Mouse (Mus musculus): ENCODE data around the gene Arf1.

DNA sequence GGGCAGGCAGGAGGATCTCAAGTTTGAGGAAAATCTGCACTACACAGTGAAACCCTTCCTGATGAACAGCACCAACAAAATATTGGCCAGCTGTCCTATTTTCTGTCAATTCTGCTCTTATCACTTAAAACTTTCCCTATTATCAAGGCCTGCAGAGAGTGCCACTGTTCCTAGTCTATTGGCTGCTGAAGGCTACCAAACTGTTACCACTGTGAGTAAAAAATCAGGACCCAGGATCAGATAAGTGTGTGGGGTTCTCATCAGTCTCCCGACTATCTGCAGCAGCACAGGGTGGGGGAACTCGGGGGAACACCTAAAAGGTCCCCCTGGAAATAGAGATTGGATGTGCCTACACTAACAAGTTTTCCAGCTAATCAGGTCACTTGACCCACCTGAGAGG is 2.9 kb downstream of the Arf1 start:
- TF ChIP-seq CTCF (IDR thresholded peaks at IDR 0.05; ENCODE audit: borderline replicate concordance, extremely low read depth, insufficient read depth, insufficient read length), result no peak
- no peak for TF ChIP-seq POLR2A (IDR thresholded peaks at IDR 0.05; ENCODE audit: borderline replicate concordance, extremely low read depth, insufficient read depth, insufficient read length, poor library complexity, severe bottlenecking)
